Mouse (Mus musculus) urinary bladder, postnatal 0 days (tissue): ENCODE results near the gene Nrxn1. TPM values are rescaled to one million over a fixed set of nuclear protein-coding genes. Genes with fewer than 3 reads are reported as not detected.

Experiments used
- microRNA-seq: library from miRNA; unstranded; fragments of <30 nt; microRNA quantifications from one replicate; pipeline ENCODE4, GENCODE M21; 2016
- polyA plus RNA-seq: library from polyadenylated mRNA; unstranded; fragments of >200 nt; fragmentation: Nextera tagmentation; extraction: Ambion mirVana; gene quantifications from 2 replicates; pipeline ENCODE4 v1.2.1, GENCODE M21; 2015

Nrxn1 gene
- 2.2 and 2.8 TPM in 2 replicates for polyA plus RNA-seq

DNA sequence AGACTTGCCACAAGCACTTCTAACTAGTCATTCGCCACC, at the start of gene Nrxn1:
Gene Nrxn1, minus strand, starts transcription at position 30 of the 39 bp plus-strand sequence.

Small RNA genes lying within 50 kb of the gene (microRNA-seq; reads per million reads assigned to microRNA genes)
- not detected for gene Gm24510
- gene Gm27475: not detected
- gene Gm47307: not detected
